Mouse (Mus musculus) T-helper 1 cell (primary cell): ENCODE measurements around the gene Nuak2.

Experiments used
- in situ Hi-C: fragments of 300-600 bp; cut with MboI, MseI; formaldehyde crosslinking; loops from one replicate; pipeline ENCODE4 v1.15.1; 2025; ENCODE audit warnings: high pct_unique_total_duplicates

The Nuak2 gene

GRCm38 (mm10) chr1:132353389-132353788 is 37.5 kb downstream of the Nuak2 start:
- in situ Hi-C loops = no loop called here

DNA sequence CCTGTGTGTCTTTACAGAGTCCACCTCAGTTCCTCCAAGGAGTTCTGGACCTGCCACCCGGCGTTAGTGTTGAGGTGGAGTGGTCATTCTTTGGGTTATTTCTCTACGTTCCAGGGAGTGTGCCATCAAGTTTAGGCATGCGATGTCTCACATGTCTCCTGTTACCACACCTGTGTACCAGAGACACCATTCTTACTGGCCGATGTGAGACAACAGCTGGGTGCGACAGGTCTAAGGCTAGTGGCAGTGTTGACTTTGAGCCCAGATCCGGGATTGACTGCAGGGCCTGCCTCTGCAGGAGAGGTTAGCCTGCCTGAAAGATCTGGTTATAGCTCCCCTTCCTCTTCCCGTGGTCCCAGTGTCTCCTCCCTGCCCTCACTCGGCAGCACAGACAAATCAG is 38.3 kb downstream of the Nuak2 start:
- in situ Hi-C loops = no loop called here

DNA sequence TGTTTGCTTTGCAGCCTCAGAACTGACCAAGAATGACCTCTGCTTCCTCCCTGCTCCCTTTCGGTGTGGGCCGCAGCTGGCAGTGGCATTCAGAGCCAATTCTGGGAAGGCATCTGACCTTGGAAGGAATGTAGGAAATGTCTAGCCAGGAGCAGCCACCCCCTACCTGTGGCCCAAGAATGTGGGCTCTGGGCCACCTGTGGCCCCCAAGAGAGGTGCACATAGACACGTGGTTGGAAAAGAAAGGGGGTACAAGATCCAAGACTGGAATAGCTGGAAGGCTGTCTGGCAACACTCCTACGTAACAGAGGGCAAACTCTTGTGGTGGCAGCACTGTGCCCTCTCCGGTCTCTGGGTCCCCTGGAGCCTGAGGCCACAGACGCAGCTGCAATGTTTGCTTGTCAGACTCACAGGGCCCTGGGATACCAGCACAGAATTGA is 39.3 kb downstream of the Nuak2 start:
- in situ Hi-C loops = loop anchor here (5.0 kb wide), 1 partner anchor 43 kb away; no protein-coding TSS in a partner anchor

DNA sequence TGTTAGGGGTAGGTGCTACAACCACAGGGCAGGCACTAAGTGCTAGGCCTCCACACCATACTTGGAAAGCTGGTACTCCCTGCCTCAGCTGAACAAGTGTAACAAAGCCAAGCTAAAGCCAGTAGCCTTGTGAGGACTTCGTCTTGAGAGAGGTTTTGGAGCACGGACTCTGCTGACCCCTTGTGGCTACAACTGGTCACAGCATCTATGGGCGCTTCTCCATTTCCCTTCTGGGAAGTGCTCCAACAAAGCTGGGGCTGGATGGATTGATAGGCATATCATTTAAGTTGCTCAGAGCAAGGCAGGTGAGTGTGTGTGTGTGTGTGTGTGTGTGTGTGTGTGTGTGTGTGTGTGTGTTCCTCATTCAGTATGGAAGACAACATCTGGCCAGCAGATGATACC is 39.9 kb downstream of the Nuak2 start:
- in situ Hi-C loops = loop anchor here (5.0 kb wide), 1 partner anchor 44 kb away; no protein-coding TSS in a partner anchor

DNA sequence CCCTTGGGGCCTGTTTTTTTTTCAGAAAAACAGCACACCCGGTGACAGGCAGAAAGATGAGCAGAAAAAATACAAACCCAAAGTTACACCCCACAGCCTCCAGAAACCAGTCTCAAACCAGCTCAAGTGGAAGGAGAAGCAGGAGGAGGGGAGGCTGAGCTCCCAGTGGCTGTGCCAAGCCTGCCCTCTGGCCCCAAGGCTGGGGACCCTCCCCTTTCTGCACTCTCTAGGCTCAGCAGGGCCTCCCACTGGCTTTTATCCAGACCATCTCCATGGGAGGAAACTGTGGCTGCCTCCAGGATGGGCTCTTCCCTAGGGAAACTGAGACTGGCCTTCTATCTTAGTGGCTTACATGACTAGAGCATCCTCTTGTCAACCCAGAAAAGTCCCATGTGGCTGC is 40.9 kb downstream of the Nuak2 start:
- in situ Hi-C loops = loop anchor here (5.0 kb wide), 1 partner anchor 45 kb away; no protein-coding TSS in a partner anchor

GRCm38 (mm10) chr1:132361959-132362358 is 46.0 kb downstream of the Nuak2 start:
- in situ Hi-C loops = loop anchor here (5.0 kb wide), 1 partner anchor 60 kb away; no protein-coding TSS in a partner anchor

DNA sequence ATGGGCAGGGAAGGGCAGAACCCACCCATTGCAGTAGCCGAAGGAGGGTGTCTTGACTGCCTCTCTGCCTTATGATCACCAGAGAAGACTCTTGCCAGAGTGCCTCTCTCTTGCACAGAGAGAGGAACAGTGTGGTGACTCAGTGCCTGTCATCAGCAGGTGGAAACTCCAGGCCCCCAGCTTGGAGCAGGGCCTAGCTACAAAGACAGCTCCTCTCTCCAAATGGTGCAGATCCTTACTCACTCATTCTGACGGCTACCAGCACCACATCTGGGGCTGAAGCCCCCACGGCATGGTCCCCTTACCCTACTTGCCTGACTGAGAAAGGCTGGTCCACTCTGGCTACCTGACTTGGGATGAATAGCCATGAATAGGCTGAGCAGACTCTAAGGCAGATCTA is 48.5 kb downstream of the Nuak2 start:
- in situ Hi-C loops = loop anchor here (5.0 kb wide), 1 partner anchor 58 kb away; no protein-coding TSS in a partner anchor

GRCm38 (mm10) chr1:132364896-132365557 is 49.1 kb downstream of the Nuak2 start:
- in situ Hi-C loops = loop anchor here (5.0 kb wide), 1 partner anchor 57 kb away; no protein-coding TSS in a partner anchor

DNA sequence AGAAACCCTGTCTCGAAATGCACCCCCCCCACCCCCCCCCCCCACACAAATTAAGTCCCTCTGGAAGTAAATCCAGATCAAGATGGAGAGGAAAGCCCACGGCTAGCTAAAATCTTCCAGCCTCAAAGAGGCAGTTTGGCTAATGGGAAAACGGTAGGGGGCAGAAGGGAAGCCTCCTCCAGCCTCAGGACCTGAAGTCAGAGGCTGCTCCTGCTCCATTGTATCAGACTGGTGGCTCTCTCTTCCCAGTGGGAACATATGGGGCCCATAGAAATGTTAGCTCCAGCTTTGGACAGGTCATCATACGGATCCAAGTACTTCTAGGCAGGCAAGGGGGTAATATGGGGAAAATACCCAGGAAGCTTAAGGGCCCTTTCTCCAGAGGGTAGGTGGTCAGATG is 49.7 kb downstream of the Nuak2 start:
- in situ Hi-C loops = no loop called here

DNA sequence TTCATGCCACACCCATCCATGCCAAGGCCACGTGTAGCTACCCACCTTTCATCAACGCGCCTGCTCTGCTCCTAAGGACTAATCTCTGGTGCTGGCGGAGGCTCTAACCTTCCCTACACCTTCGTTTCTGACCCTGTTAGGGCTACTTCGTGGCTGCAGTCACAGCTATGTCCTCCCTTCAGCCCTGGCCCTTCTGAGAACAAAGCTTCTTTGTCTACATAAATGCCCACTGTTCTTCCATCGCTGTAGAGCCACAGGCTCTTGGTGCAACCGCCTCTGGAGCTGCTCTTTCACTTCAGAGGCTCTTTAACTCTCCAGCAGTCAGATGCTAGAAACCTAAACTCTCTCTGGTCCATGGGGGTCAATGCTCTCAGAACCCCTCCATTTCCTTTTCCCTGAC is 50.3 kb downstream of the Nuak2 start:
- in situ Hi-C loops = no loop called here

- in situ Hi-C loops = no loop called here
These were observed 51.0 kb downstream of the Nuak2 start for GRCm38 (mm10) chr1:132366937-132367336.

GRCm38 (mm10) chr1:132367692-132368506 is 52.0 kb downstream of the Nuak2 start:
- in situ Hi-C loops = no loop called here

DNA sequence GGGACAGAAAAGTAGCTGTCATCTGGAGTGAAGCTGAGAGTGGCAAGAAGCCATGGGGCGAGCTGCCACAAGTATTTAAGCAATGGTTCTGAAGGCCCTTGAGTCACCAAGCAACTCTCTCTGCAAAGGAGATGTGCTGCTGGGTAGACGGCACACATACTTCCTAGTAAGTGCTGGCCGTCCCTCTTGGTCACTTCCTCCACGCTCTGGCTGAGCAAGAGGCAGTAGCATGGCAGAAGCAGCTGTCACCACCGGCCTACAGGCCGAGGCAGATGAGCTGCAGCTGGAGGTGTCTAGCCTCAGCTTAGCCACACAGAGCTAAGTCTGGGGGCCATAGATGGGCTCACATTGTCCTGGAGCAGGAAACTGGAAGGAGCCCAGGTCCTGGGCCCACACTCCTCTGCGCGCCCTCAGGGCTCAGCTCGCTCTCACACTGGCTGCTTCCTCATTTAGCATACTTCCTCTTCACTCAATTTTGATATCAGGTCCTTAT is 54.8 kb downstream of the Nuak2 start:
- in situ Hi-C loops = no loop called here

GRCm38 (mm10) chr1:132371298-132372081 is 55.6 kb downstream of the Nuak2 start:
- in situ Hi-C loops = no loop called here

GRCm38 (mm10) chr1:132372354-132372753 is 56.4 kb downstream of the Nuak2 start:
- in situ Hi-C loops = no loop called here

- in situ Hi-C loops = no loop called here
These were observed 57.1 kb downstream of the Nuak2 start for GRCm38 (mm10) chr1:132372896-132373534.

DNA sequence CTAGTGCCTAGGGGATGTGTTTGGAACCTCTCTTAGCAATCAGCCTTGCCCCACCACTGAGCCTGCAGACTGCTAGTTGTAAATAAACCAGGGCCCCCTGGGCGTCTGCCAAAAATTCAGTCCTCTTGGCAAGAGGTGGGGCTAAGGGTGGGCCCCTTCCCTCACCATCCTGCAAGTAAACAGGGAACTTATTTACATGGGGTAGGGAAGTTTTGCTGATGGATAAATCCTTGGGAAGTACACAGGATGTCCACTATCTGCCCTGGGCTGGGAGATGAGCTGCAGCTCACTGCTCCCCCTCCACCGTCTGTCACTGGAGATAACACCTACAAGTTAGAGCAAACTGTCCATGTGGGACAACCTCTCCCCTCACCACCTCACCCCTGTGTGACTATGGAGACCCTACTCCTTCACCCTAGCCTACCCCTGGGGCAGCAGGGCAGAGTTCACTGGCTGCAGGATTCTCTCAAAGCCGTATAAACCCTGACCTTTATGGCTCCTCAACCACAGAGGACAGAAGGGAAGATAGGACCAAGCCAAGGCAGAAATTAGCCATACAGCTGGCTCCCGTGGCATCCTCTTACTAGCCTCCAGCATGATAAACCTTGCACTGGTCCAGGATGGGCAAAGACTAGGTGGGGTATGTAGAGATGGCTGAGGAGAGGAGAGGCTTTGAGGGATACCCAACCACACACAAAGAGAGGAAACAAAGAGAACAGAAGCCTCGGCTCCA is 58.4 kb downstream of the Nuak2 start:
- in situ Hi-C loops = no loop called here

DNA sequence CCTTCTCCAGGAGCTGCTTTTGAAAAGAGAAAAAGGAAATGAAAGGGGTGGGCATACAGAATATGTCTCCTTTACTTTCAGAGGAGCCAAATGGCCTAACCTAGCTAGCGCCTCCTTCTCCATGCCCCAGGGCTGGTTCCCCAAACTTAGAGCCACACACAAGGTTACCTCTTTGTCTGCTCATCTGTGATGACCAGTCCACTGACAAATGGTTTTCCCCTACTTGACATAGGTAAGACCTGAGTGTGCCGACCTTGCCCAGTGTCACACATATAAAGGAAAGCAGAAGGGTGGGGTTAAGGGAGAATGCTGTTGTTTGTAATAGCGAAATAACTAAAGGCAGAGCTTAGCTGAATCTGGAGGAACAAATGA is 58.9 kb downstream of the Nuak2 start:
- in situ Hi-C loops = no loop called here

GRCm38 (mm10) chr1:132375256-132375655 is 59.3 kb downstream of the Nuak2 start:
- in situ Hi-C loops = no loop called here

DNA sequence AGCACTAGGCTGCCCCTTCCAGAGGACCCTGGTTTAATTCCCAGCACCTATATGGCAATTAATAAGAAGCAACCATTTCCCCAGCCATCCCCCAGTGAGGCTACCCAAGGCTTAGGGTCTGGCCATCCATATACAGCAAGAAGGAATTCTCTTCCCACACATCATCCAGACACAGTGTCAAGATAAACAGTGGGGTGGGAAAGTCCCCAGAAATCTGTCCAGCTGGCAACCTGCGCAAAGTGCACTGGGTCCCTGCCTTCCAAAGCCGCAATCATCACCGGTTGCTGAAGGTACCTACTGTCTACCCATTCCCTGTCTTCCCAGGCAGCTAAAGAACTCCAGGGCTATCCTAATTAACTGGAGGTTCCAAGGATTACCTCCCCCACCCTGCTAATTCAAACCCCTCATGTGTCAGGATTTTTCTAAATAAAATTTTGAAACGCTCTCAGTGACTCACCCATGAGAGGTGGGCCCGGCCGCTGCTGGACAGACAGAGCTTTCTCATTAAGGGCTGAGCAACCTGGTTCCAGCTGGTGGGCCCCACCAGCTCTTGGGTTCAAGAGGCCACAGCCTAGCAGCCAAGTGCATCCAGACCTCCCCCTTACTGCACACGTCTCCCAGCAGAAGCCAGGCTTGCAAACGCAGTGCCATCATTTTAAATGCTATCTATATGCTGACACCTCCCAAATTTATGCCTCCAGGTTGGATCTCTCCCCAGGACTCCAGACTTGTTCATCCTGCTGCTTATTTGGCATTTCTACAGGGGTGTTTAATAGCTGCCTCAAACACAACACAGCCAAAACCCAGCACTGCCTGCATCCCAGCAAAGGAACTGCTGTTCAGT is 60.5 kb downstream of the Nuak2 start:
- in situ Hi-C loops = no loop called here
